Mouse (Mus musculus) heart, embryonic 16.5 days (tissue): ENCODE data around the gene Tmed4. TPM values are rescaled to one million over a fixed set of nuclear protein-coding genes. Genes with fewer than 3 reads are reported as not detected.

ENCODE experiments used
- ATAC-seq: fragments of 200-750 bp; cut with Nextera tagmentation; replicated peaks from 2 replicates; pipeline ENCODE4 v1.8.0; 2017; ENCODE audit warnings: moderate number of reproducible peaks; ENCODE audit not compliant: insufficient read depth, low FRiP score; ENCODE audit errors: extremely low read depth
- H3K27ac ChIP-seq: fragments of 300-500 bp; sonication (generic); 2 replicates; pipeline ENCODE4 v1.5.1; 2014; ENCODE audit warnings: mild to moderate bottlenecking, low read length, control low read depth, moderate library complexity
- H3K27me3 ChIP-seq: fragments of 300-500 bp; sonication (generic); 2 replicates; pipeline ENCODE4 v1.6.1; 2014; ENCODE audit warnings: low read length, mixed read lengths; ENCODE audit not compliant: control insufficient read depth, insufficient read depth
- H3K36me3 ChIP-seq: fragments of 300-500 bp; sonication (generic); 2 replicates; pipeline ENCODE4 v1.6.1; 2014; ENCODE audit not compliant: control insufficient read depth, insufficient read depth
- H3K4me1 ChIP-seq: fragments of 300-500 bp; sonication (generic); 2 replicates; pipeline ENCODE4 v1.6.1; 2014; ENCODE audit warnings: low read length, mixed read lengths; ENCODE audit not compliant: control insufficient read depth, insufficient read depth
- H3K4me2 ChIP-seq: fragments of 300-500 bp; sonication (generic); 2 replicates; pipeline ENCODE4 v1.6.1; 2014; ENCODE audit warnings: low read depth, mild to moderate bottlenecking, control low read depth, low read length
- H3K4me3 ChIP-seq: fragments of 300-500 bp; sonication (generic); 2 replicates; pipeline ENCODE4 v1.5.1; 2014; ENCODE audit warnings: mild to moderate bottlenecking, control low read depth, low read length
- H3K9ac ChIP-seq: fragments of 300-500 bp; sonication (generic); 2 replicates; pipeline ENCODE4 v1.6.1; 2014; ENCODE audit warnings: low read length, control low read depth
- H3K9me3 ChIP-seq: fragments of 300-500 bp; sonication (generic); replicated peaks from 2 replicates; pipeline ENCODE4 v1.6.1; 2016; ENCODE audit warnings: low read length; ENCODE audit not compliant: control insufficient read depth
- WGBS: fragments of 180-500 bp; shearing (Covaris S2); extraction: QIAGEN DNeasy Blood & Tissue Kit; methylation state at CpG from one replicate; pipeline ENCODE4 v1.1.7; 2014; 5-methylcytosine and 5-hydroxymethylcytosine counted together
- polyA plus RNA-seq: library from polyadenylated mRNA; unstranded; fragments of >200 nt; fragmentation: Nextera tagmentation; extraction: Ambion mirVana; gene quantifications from 2 replicates; pipeline ENCODE4 v1.2.1, GENCODE M21; 2015

Tmed4 gene
- polyA plus RNA-seq, 1 experiment from 2014 or later: 87.2 TPM

DNA sequence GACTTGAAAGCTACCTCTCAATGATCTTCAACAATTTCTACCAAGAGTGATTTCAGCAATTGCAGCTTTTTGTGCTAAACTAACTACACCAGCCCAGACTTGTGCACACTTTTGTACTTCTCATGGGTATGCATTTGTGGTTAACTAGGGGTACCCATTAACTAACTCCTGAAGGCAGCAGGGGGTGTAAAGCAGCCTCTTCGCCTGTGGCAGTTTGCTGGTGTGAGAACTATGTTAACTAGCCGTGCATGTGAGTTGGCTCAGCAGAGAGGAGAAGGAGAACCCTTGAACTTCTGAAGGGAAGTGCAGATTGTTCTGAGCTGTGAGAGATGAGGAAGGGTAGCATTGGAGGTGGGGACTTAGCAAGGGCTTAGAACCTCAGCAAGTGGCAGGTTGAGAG lies 28.1 kb upstream of the Tmed4 start:
- Histone ChIP-seq H3K27me3 (no peaks in the 10 kb centered on the region), H3K27ac (no peak overlapping the region), H3K4me1 (peaks cover 7% of the 10 kb centered on the region; the same call in 1 of the 2 replicates), H3K36me3 (peaks cover 22% of the 10 kb centered on the region), H3K4me3 (no peak overlapping the region), H3K9ac (no peak overlapping the region), H3K9me3 (no peaks in the 10 kb centered on the region), H3K4me2 (no peak overlapping the region)
- no peak for ATAC-seq
- 85% methylated on average over 2 of the region's 2 CpGs for WGBS

GRCm38 (mm10) chr11:6299435-6299834 lies 24.8 kb upstream of the Tmed4 start:
- no peak overlapping the region for H3K4me2 ChIP-seq
- no peaks in the 10 kb centered on the region for H3K27me3 ChIP-seq
- no peak overlapping the region for H3K27ac ChIP-seq
- no peak overlapping the region for H3K4me3 ChIP-seq
- WGBS: 80% methylated on average over 2 of the region's 2 CpGs
- no peaks in the 10 kb centered on the region for H3K9me3 ChIP-seq
- peaks cover 28% of the 10 kb centered on the region for H3K36me3 ChIP-seq
- H3K4me1 ChIP-seq: 0 out of 2 replicates have a peak, but pooled peaks cover 2% of the 10 kb centered on the region
- H3K9ac ChIP-seq: no peak overlapping the region
- no peak for ATAC-seq

DNA sequence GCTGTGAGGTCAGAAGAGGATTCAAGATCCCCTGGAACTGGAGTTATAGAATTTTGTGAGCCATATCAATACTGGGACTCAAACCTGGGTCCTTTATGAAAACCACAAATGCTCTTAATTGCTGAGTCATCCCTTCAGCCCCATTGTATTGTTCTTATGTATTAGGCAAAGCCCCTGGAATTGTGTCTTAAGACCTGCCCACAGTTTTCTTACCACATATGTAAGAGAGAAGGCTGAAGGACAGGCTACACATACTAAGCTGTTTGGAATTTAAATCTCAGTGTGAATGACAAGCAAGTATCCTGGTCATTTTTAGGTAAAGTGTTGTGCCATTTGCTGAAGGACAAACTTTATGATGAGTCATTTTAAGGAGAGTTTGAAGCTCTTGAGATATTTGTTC lies 21.4 kb upstream of the Tmed4 start:
- H3K36me3 ChIP-seq: peaks cover 24% of the 10 kb centered on the region
- H3K27me3 ChIP-seq: no peaks in the 10 kb centered on the region
- ATAC-seq: no peak
- no peak overlapping the region for H3K4me2 ChIP-seq
- H3K4me3 ChIP-seq: no peak overlapping the region
- H3K9ac ChIP-seq: no peak overlapping the region
- H3K4me1 ChIP-seq: peaks cover 8% of the 10 kb centered on the region
- no peaks in the 10 kb centered on the region for H3K9me3 ChIP-seq
- H3K27ac ChIP-seq: no peak overlapping the region

DNA sequence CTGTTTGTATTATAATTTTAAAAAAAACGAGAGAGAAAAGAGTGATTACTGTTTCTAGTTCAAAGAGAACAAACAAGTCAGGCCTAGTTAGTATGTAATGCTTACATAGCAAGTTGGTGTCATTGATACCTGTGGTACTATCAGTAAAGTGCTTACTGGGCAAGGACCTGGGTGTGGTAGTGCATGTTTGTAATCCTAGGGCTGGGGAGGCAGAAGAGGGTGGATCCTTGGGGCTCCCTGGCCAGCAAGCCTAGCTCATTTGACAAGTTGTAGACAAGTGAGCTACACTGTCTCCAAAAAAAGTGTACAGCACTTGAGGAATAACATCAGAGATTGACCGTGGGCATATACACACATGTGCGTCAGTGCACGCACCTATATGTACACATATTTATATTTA lies 20.0 kb upstream of the Tmed4 start:
- no peak overlapping the region for H3K9ac ChIP-seq
- H3K4me2 ChIP-seq: no peak overlapping the region
- no peaks in the 10 kb centered on the region for H3K9me3 ChIP-seq
- H3K27ac ChIP-seq: no peak overlapping the region
- H3K4me1 ChIP-seq: peaks cover 8% of the 10 kb centered on the region
- no peak overlapping the region for H3K4me3 ChIP-seq
- 91% methylated on average over 4 of the region's 4 CpGs for WGBS
- peaks cover 22% of the 10 kb centered on the region for H3K36me3 ChIP-seq
- H3K27me3 ChIP-seq: no peaks in the 10 kb centered on the region
- ATAC-seq: no peak

DNA sequence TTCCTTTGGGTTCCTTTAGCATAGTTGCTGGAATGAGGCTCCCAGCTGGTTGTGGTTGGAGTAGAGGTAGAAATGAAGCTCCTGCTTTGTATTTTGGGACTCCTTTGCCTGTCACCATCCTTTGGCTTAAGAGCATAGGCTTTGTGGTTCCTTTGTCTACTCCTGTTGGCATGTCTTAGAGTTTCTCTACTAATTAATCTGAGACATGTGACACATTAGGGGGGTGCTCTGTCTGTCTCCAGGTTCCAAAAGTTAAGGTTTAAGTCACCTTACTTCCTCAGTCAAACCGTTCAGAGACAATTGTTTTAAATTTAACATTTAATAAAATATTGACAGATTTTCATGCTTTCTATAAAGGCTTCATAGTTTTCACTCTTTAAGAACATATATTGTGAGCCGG lies 18.9 kb upstream of the Tmed4 start:
- Histone ChIP-seq H3K27me3 (no peaks in the 10 kb centered on the region), H3K36me3 (peaks cover 15% of the 10 kb centered on the region), H3K27ac (no peak overlapping the region), H3K9me3 (no peaks in the 10 kb centered on the region), H3K4me1 (peaks cover 8% of the 10 kb centered on the region), H3K4me2 (no peak overlapping the region; the same call in 1 of the 2 replicates), H3K4me3 (no peak overlapping the region), H3K9ac (no peak overlapping the region)
- ATAC-seq: no peak
- WGBS: 86% methylated on average over 2 of the region's 2 CpGs

DNA sequence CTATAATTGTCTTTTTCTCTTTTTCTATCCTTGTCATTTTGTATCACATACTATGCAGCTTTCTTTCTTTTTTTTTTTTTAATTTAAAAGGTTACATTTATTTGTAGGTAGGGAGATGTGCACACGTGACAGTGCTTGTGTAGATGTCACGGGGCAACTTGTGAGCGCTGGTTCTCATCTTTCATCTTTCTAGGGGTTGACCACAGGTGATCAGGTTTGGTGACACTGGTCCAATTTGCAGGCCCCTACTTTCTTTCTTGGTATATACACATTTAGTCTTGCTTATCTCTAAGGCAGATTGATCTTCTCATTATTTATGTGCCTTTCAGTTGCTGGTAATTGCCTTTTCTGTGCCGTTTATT lies 18.3 kb upstream of the Tmed4 start:
- Histone ChIP-seq H3K27ac (peak overlapping the region; percentile 98), H3K36me3 (peaks cover 10% of the 10 kb centered on the region), H3K9me3 (no peaks in the 10 kb centered on the region), H3K4me3 (peak overlapping the region; percentile 71), H3K9ac (peak overlapping the region; percentile 88), H3K27me3 (no peaks in the 10 kb centered on the region), H3K4me2 (peak overlapping the region; percentile 83), H3K4me1 (peaks cover 8% of the 10 kb centered on the region)
- ATAC-seq: no peak
- 82% methylated on average over 4 of the region's 4 CpGs for WGBS

- WGBS: 8% methylated on average over 33 of the region's 33 CpGs
- Histone ChIP-seq H3K36me3 (peaks cover 5% of the 10 kb centered on the region; the same call in 1 of the 2 replicates), H3K4me3 (peak overlapping the region; percentile 71), H3K9ac (peak overlapping the region; percentile 88), H3K27me3 (no peaks in the 10 kb centered on the region), H3K9me3 (no peaks in the 10 kb centered on the region), H3K4me2 (peak overlapping the region; percentile 83), H3K27ac (peak overlapping the region; percentile 98), H3K4me1 (peaks cover 8% of the 10 kb centered on the region)
- ATAC-seq: peak; percentile 2
Measured at GRCm38 (mm10) chr11:6292116-6292987, 17.7 kb upstream of the Tmed4 start.

GRCm38 (mm10) chr11:6291401-6292115 lies 16.9 kb upstream of the Tmed4 start, which contains the start of gene Ogdh:
Ogdh (plus strand) TSS chr11:6291633.
- H3K9ac ChIP-seq: peak within 1 kb of the TSS; percentile 88
- H3K4me3 ChIP-seq: peak within 1 kb of the TSS; percentile 71
- H3K4me2 ChIP-seq: peak within 1 kb of the TSS; percentile 83
- no peaks in the 10 kb centered on the region for H3K9me3 ChIP-seq
- WGBS: under 1% methylated on average over 66 of the region's 77 CpGs
- H3K27ac ChIP-seq: peak within 1 kb of the TSS; percentile 98
- H3K36me3 ChIP-seq: no peaks in the 10 kb centered on the region
- H3K27me3 ChIP-seq: no peaks in the 10 kb centered on the region
- H3K4me1 ChIP-seq: peaks cover 8% of the 10 kb centered on the region
- peak; percentile 96 for ATAC-seq

GRCm38 (mm10) chr11:6290883-6291282 lies 16.2 kb upstream of the Tmed4 start:
- H3K9ac ChIP-seq: peak overlapping the region; percentile 88
- peak overlapping the region; percentile 70 for H3K4me2 ChIP-seq
- H3K4me3 ChIP-seq: peak overlapping the region; percentile 71
- ATAC-seq: no peak
- H3K4me1 ChIP-seq: peaks cover 6% of the 10 kb centered on the region
- no peaks in the 10 kb centered on the region for H3K36me3 ChIP-seq
- H3K27ac ChIP-seq: peak overlapping the region; percentile 98
- H3K27me3 ChIP-seq: no peaks in the 10 kb centered on the region
- H3K9me3 ChIP-seq: no peaks in the 10 kb centered on the region
- WGBS: 26% methylated on average over 3 of the region's 3 CpGs
